Mouse (Mus musculus) bone marrow macrophage, adult 2 months (primary cell): ENCODE results near the gene Kctd11.

Experiments
- CTCF ChIP-seq: IDR thresholded peaks from 2 replicates; pipeline ENCODE4 v1.5.1; 2012; ENCODE audit warnings: low read depth, mild to moderate bottlenecking, low read length, moderate library complexity
- POLR2A ChIP-seq: IDR thresholded peaks from 2 replicates; pipeline ENCODE4 v1.6.1; 2012; ENCODE audit warnings: mild to moderate bottlenecking, low read depth, low read length, borderline replicate concordance

- TF ChIP-seq CTCF (no peak), POLR2A (no peak)
Observed at GRCm38 (mm10) chr11:69881787-69882670, 823 bp upstream of the Kctd11 start.
